Mouse (Mus musculus) adrenal gland (tissue): ENCODE measurements around the gene Itpk1.

ENCODE experiments used
- microRNA-seq, 2 experiments: library from miRNA; unstranded; fragments of <30 nt; microRNA quantifications; one replicate each; pipeline ENCODE4; 2019

The Itpk1 gene

Small RNA genes lying within 50 kb of the gene (microRNA-seq; reads per million reads assigned to microRNA genes)
- gene Mir1936, result 0 reads per million in 2 experiments
